Mouse (Mus musculus): ENCODE measurements around the gene Sinhcaf.

GRCm38 (mm10) chr6:148943695-148944094 is 2.6 kb downstream of the Sinhcaf start:
- TF ChIP-seq CTCF (conservative IDR thresholded peaks at IDR 0.05 in 1 of 2, IDR thresholded peaks at IDR 0.05 in 1 of 2; ENCODE audit: low read depth in 2 of 2, low read length in 2 of 2) (no peak), PAX5 (IDR thresholded peaks at IDR 0.05; ENCODE audit: low read length) (no peak), MYC (IDR thresholded peaks at IDR 0.05; ENCODE audit: low read depth, low read length) (no peak), MAX (IDR thresholded peaks at IDR 0.05; ENCODE audit: low read length) (no peak), POLR2A (IDR thresholded peaks at IDR 0.05; ENCODE audit: low read depth, low read length) (no peak), SMC3 (IDR thresholded peaks at IDR 0.05; ENCODE audit: low read depth, low read length) (no peak), BHLHE40 (IDR thresholded peaks at IDR 0.05; ENCODE audit: low read depth, low read length) (no peak), CHD2 (IDR thresholded peaks at IDR 0.05; ENCODE audit: low read length) (no peak), SIN3A (IDR thresholded peaks at IDR 0.05; ENCODE audit: low read length) (no peak), ZC3H11A (IDR thresholded peaks at IDR 0.05; ENCODE audit: low read depth, low read length) (no peak), USF1 (IDR thresholded peaks at IDR 0.05; ENCODE audit: low read depth, low read length) (no peak), ELF1 (IDR thresholded peaks at IDR 0.05; ENCODE audit: low read depth, low read length) (no peak)

Data from CH12.LX (cell line).